Mouse (Mus musculus) T-helper 2 cell (primary cell): Measurements from ENCODE around the gene Gm43951.
"Not testable (repeated sequence)": the region's sequence is repeated elsewhere in the genome, so short reads cannot be mapped to it uniquely, and the experiment has no call there.

Source experiments
- in situ Hi-C: fragments of 300-600 bp; cut with MboI, MseI; formaldehyde crosslinking; loops from one replicate; pipeline ENCODE4 v1.15.1; 2025; ENCODE audit warnings: high pct_unique_total_duplicates

Gene Gm43951

GRCm38 (mm10) chr11:72207204-72207833 is 679 bp upstream of the Gm43951 start, which contains the start of the genes 4933427D14Rik and Txndc17:
Gene 4933427D14Rik, minus strand, starts transcription at chr11:72207459.
Gene Txndc17, plus strand, starts transcription at chr11:72207547.
- in situ Hi-C loops = loop anchor here (25.0 kb wide), 1 partner anchor 1195 kb away; the partner anchor contains the start of genes Derl2, Dhx33 and Mis12

- in situ Hi-C loops = loop anchor here (25.0 kb wide), 1 partner anchor 1193 kb away; the partner anchor contains the start of genes Derl2, Dhx33 and Mis12
Observed at GRCm38 (mm10) chr11:72205256-72205655, 1.4 kb downstream of the Gm43951 start.

GRCm38 (mm10) chr11:72203440-72203839 is 3.2 kb downstream of the Gm43951 start:
- in situ Hi-C loops = loop anchor here (25.0 kb wide), 1 partner anchor 1191 kb away; the partner anchor contains the start of genes Derl2, Dhx33 and Mis12

- in situ Hi-C loops = no loop called here
Observed at GRCm38 (mm10) chr11:72196506-72196905, 10.1 kb downstream of the Gm43951 start.

GRCm38 (mm10) chr11:72194259-72194658 is 12.4 kb downstream of the Gm43951 start:
- in situ Hi-C loops = no loop called here

GRCm38 (mm10) chr11:72190857-72191256 is 15.8 kb downstream of the Gm43951 start:
- in situ Hi-C loops = no loop called here

GRCm38 (mm10) chr11:72184252-72184651 is 22.4 kb downstream of the Gm43951 start:
- in situ Hi-C loops = no loop called here

GRCm38 (mm10) chr11:72181136-72181535 is 25.5 kb downstream of the Gm43951 start:
- in situ Hi-C loops = no loop called here

GRCm38 (mm10) chr11:72180556-72180955 is 26.1 kb downstream of the Gm43951 start:
- in situ Hi-C loops = no loop called here

GRCm38 (mm10) chr11:72176553-72176952 is 30.1 kb downstream of the Gm43951 start:
- in situ Hi-C loops = no loop called here

GRCm38 (mm10) chr11:72175966-72176365 is 30.7 kb downstream of the Gm43951 start:
- in situ Hi-C loops = no loop called here

- in situ Hi-C loops = no loop called here
Observed at GRCm38 (mm10) chr11:72174721-72175120, 31.9 kb downstream of the Gm43951 start.

GRCm38 (mm10) chr11:72173506-72173905 is 33.1 kb downstream of the Gm43951 start:
- in situ Hi-C loops = no loop called here

GRCm38 (mm10) chr11:72171906-72172305 is 34.7 kb downstream of the Gm43951 start:
- in situ Hi-C loops = not testable (repeated sequence)

GRCm38 (mm10) chr11:72169871-72170270 is 36.8 kb downstream of the Gm43951 start:
- in situ Hi-C loops = no loop called here

- in situ Hi-C loops = no loop called here
Observed at GRCm38 (mm10) chr11:72163198-72163597, 43.4 kb downstream of the Gm43951 start.

GRCm38 (mm10) chr11:72156624-72157023 is 50.0 kb downstream of the Gm43951 start:
- in situ Hi-C loops = no loop called here

GRCm38 (mm10) chr11:72155981-72156428 is 50.6 kb downstream of the Gm43951 start:
- in situ Hi-C loops = no loop called here

- in situ Hi-C loops = no loop called here
Observed at GRCm38 (mm10) chr11:72155186-72155980, 51.3 kb downstream of the Gm43951 start.
